Mouse (Mus musculus) right cerebral cortex, postnatal 36 days (tissue): ENCODE measurements at regions not wholly inside any gene's neighbourhood (a gene's known extent, or its start where the extent isn't known, plus 50 kb on each side); places are given as distances from the start of the nearest gene placed in this dataset.

ENCODE experiments used
- DNase-seq, 2 experiments: peaks; one replicate each; pipeline ENCODE4 v3.0.0; 2022; ENCODE audit warnings: low spot score in 2 of 2, mixed read lengths in 1 of 2

GRCm38 (mm10) chr14:71432364-71432763, 832.7 kb upstream of the Fam160b2 start:
- no peak for DNase-seq
